Mouse (Mus musculus) heart, embryonic 12.5 days (tissue): Measurements from ENCODE around the gene Dock8. TPM values are rescaled to one million over a fixed set of nuclear protein-coding genes. Genes with fewer than 3 reads are reported as not detected.

Experiments
- ATAC-seq: fragments of 200-750 bp; cut with Nextera tagmentation; 2 replicates; pipeline ENCODE4 v1.8.0; 2017; ENCODE audit warnings: moderate TSS enrichment, moderate library complexity; ENCODE audit not compliant: insufficient number of reproducible peaks, low FRiP score
- H3K27ac ChIP-seq: fragments of 300-500 bp; sonication (generic); 2 replicates; pipeline ENCODE4 v1.5.1; 2016; ENCODE audit warnings: mild to moderate bottlenecking, moderate library complexity; ENCODE audit not compliant: poor library complexity, severe bottlenecking
- H3K27me3 ChIP-seq: fragments of 300-500 bp; sonication (generic); replicated peaks from 2 replicates; pipeline ENCODE4 v1.6.1; 2016; ENCODE audit warnings: mild to moderate bottlenecking, moderate library complexity
- H3K36me3 ChIP-seq: fragments of 300-500 bp; sonication (generic); 2 replicates; pipeline ENCODE4 v1.6.1; 2016; ENCODE audit warnings: mild to moderate bottlenecking, moderate library complexity
- H3K4me1 ChIP-seq: fragments of 300-500 bp; sonication (generic); replicated peaks from 2 replicates; pipeline ENCODE4 v1.6.1; 2016; ENCODE audit warnings: mild to moderate bottlenecking
- H3K4me2 ChIP-seq: fragments of 300-500 bp; sonication (generic); 2 replicates; pipeline ENCODE4 v1.6.1; 2016; ENCODE audit warnings: mild to moderate bottlenecking, moderate library complexity
- H3K4me3 ChIP-seq: fragments of 300-500 bp; sonication (generic); 2 replicates; pipeline ENCODE4 v1.5.1; 2016; ENCODE audit warnings: mild to moderate bottlenecking
- H3K9ac ChIP-seq: fragments of 300-500 bp; sonication (generic); 2 replicates; pipeline ENCODE4 v1.6.1; 2016; ENCODE audit warnings: mild to moderate bottlenecking, moderate library complexity
- H3K9me3 ChIP-seq: fragments of 300-500 bp; sonication (generic); replicated peaks from 2 replicates; pipeline ENCODE4 v1.6.1; 2016; ENCODE audit warnings: mild to moderate bottlenecking, moderate library complexity
- WGBS: fragments of 180-500 bp; shearing (Covaris S2); methylation state at CpG from one replicate; pipeline ENCODE4 v1.1.7; 2016; 5-methylcytosine and 5-hydroxymethylcytosine counted together
- polyA plus RNA-seq: library from polyadenylated mRNA; unstranded; fragments of >200 nt; fragmentation: Nextera tagmentation; extraction: Ambion mirVana; gene quantifications from 2 replicates; pipeline ENCODE4 v1.2.1, GENCODE M21; 2016

The Dock8 gene
- polyA plus RNA-seq, 1 experiment from 2014 or later = 3.2 TPM

- no peak overlapping the region for H3K4me3 ChIP-seq
- H3K4me2 ChIP-seq = no peak overlapping the region
- no peak overlapping the region for H3K9ac ChIP-seq
- no peaks in the 10 kb centered on the region for H3K9me3 ChIP-seq
- H3K36me3 ChIP-seq = no peaks in the 10 kb centered on the region
- H3K4me1 ChIP-seq = peaks cover 22% of the 10 kb centered on the region
- no peak for ATAC-seq
- H3K27ac ChIP-seq = no peak overlapping the region
- H3K27me3 ChIP-seq = no peaks in the 10 kb centered on the region
- WGBS = 34% methylated on average over 3 of the region's 3 CpGs
Observed at GRCm38 (mm10) chr19:25095135-25095534, 95.8 kb downstream of the Dock8 start.

GRCm38 (mm10) chr19:25096316-25096715, 97.0 kb downstream of the Dock8 start:
- no peak for ATAC-seq
- Histone ChIP-seq H3K4me1 (peaks cover 22% of the 10 kb centered on the region), H3K4me2 (no peak overlapping the region), H3K9ac (no peak overlapping the region), H3K27me3 (no peaks in the 10 kb centered on the region), H3K4me3 (no peak overlapping the region), H3K9me3 (no peaks in the 10 kb centered on the region), H3K36me3 (no peaks in the 10 kb centered on the region), H3K27ac (no peak overlapping the region)
- WGBS = 66% methylated on average over 9 of the region's 9 CpGs

- Histone ChIP-seq H3K4me1 (peaks cover 22% of the 10 kb centered on the region), H3K4me3 (no peak overlapping the region), H3K27me3 (no peaks in the 10 kb centered on the region), H3K27ac (no peak overlapping the region), H3K4me2 (0 out of 2 replicates have a peak overlapping the region, but pooled peaks have one; percentile 8), H3K36me3 (no peaks in the 10 kb centered on the region), H3K9me3 (no peaks in the 10 kb centered on the region), H3K9ac (no peak overlapping the region)
- ATAC-seq = no peak
- 27% methylated on average over 4 of the region's 4 CpGs for WGBS
Observed at GRCm38 (mm10) chr19:25096986-25097385, 97.7 kb downstream of the Dock8 start.

- ATAC-seq = no peak
- H3K27me3 ChIP-seq = no peaks in the 10 kb centered on the region
- H3K36me3 ChIP-seq = no peaks in the 10 kb centered on the region
- no peaks in the 10 kb centered on the region for H3K9me3 ChIP-seq
- H3K9ac ChIP-seq = no peak overlapping the region
- H3K27ac ChIP-seq = no peak overlapping the region
- no peak overlapping the region for H3K4me2 ChIP-seq
- no peak overlapping the region for H3K4me3 ChIP-seq
- WGBS = 61% methylated on average over 7 of the region's 7 CpGs
- peaks cover 22% of the 10 kb centered on the region for H3K4me1 ChIP-seq
Observed at GRCm38 (mm10) chr19:25097506-25097905, 98.2 kb downstream of the Dock8 start.

GRCm38 (mm10) chr19:25097951-25098350, 98.6 kb downstream of the Dock8 start:
- peaks cover 22% of the 10 kb centered on the region for H3K4me1 ChIP-seq

GRCm38 (mm10) chr19:25098941-25099340, 99.6 kb downstream of the Dock8 start:
- Histone ChIP-seq H3K4me3 (no peak overlapping the region), H3K9ac (no peak overlapping the region), H3K36me3 (no peaks in the 10 kb centered on the region), H3K4me1 (peaks cover 22% of the 10 kb centered on the region), H3K9me3 (no peaks in the 10 kb centered on the region), H3K27ac (no peak overlapping the region), H3K27me3 (no peaks in the 10 kb centered on the region), H3K4me2 (no peak overlapping the region)
- no peak for ATAC-seq
- WGBS = 75% methylated on average over 4 of the region's 4 CpGs

More at GRCm38 (mm10) chr19:25097951-25098350, 98.6 kb downstream of the Dock8 start:
- Histone ChIP-seq H3K36me3 (no peaks in the 10 kb centered on the region), H3K4me2 (no peak overlapping the region), H3K9me3 (no peaks in the 10 kb centered on the region), H3K27ac (no peak overlapping the region), H3K9ac (no peak overlapping the region), H3K4me3 (no peak overlapping the region), H3K27me3 (no peaks in the 10 kb centered on the region)
- 76% methylated on average over 3 of the region's 3 CpGs for WGBS
- ATAC-seq = no peak

GRCm38 (mm10) chr19:25105682-25106081, 106.3 kb downstream of the Dock8 start:
- H3K27ac ChIP-seq = no peak overlapping the region
- WGBS = 52% methylated on average over 9 of the region's 9 CpGs
- no peak for ATAC-seq

GRCm38 (mm10) chr19:25106315-25106714, 107.0 kb downstream of the Dock8 start:
- H3K36me3 ChIP-seq = no peaks in the 10 kb centered on the region
- no peak for ATAC-seq
- no peaks in the 10 kb centered on the region for H3K27me3 ChIP-seq
- H3K27ac ChIP-seq = no peak overlapping the region
- H3K9me3 ChIP-seq = no peaks in the 10 kb centered on the region
- no peak overlapping the region for H3K4me2 ChIP-seq
- peaks cover 3% of the 10 kb centered on the region; the same call in 1 of the 2 replicates for H3K4me1 ChIP-seq
- H3K4me3 ChIP-seq = no peak overlapping the region
- H3K9ac ChIP-seq = no peak overlapping the region
- 82% methylated on average over 8 of the region's 8 CpGs for WGBS

More at GRCm38 (mm10) chr19:25105682-25106081, 106.3 kb downstream of the Dock8 start:
- Histone ChIP-seq H3K36me3 (no peaks in the 10 kb centered on the region), H3K4me1 (peaks cover 3% of the 10 kb centered on the region; the same call in 1 of the 2 replicates), H3K4me3 (no peak overlapping the region), H3K9ac (no peak overlapping the region), H3K4me2 (no peak overlapping the region), H3K27me3 (no peaks in the 10 kb centered on the region), H3K9me3 (no peaks in the 10 kb centered on the region)

- Histone ChIP-seq H3K4me3 (no peak overlapping the region), H3K9ac (no peak overlapping the region), H3K4me1 (peaks cover 11% of the 10 kb centered on the region), H3K36me3 (no peaks in the 10 kb centered on the region), H3K9me3 (no peaks in the 10 kb centered on the region), H3K27ac (no peak overlapping the region), H3K27me3 (no peaks in the 10 kb centered on the region), H3K4me2 (no peak overlapping the region)
- no peak for ATAC-seq
- WGBS = 38% methylated on average over 4 of the region's 4 CpGs
Observed at GRCm38 (mm10) chr19:25107417-25107816, 108.1 kb downstream of the Dock8 start.

- H3K4me1 ChIP-seq = peaks cover 11% of the 10 kb centered on the region
- peak overlapping the region; percentile 12; the same call in 1 of the 2 replicates for H3K27ac ChIP-seq
- WGBS = 53% methylated on average over 18 of the region's 18 CpGs
- H3K36me3 ChIP-seq = no peaks in the 10 kb centered on the region
- peak overlapping the region; percentile 18; the same call in 1 of the 2 replicates for H3K9ac ChIP-seq
- no peak overlapping the region for H3K4me3 ChIP-seq
- no peaks in the 10 kb centered on the region for H3K9me3 ChIP-seq
- H3K27me3 ChIP-seq = no peaks in the 10 kb centered on the region
- H3K4me2 ChIP-seq = peak overlapping the region; percentile 43
- peak; percentile 59 for ATAC-seq
Observed at GRCm38 (mm10) chr19:25111591-25112233, 112.4 kb downstream of the Dock8 start.

GRCm38 (mm10) chr19:25116981-25117380, 117.6 kb downstream of the Dock8 start:
- Histone ChIP-seq H3K36me3 (no peaks in the 10 kb centered on the region), H3K9me3 (no peaks in the 10 kb centered on the region), H3K4me3 (no peak overlapping the region), H3K27me3 (no peaks in the 10 kb centered on the region), H3K4me2 (no peak overlapping the region), H3K27ac (no peak overlapping the region), H3K9ac (no peak overlapping the region), H3K4me1 (peaks cover 7% of the 10 kb centered on the region)
- WGBS = 70% methylated on average over 2 of the region's 2 CpGs
- no peak for ATAC-seq

GRCm38 (mm10) chr19:25122417-25122816, 123.1 kb downstream of the Dock8 start:
- H3K4me1 ChIP-seq = peaks cover 17% of the 10 kb centered on the region
- no peaks in the 10 kb centered on the region for H3K9me3 ChIP-seq
- H3K27me3 ChIP-seq = no peaks in the 10 kb centered on the region; the same call in 1 of the 2 replicates
- H3K36me3 ChIP-seq = no peaks in the 10 kb centered on the region
- H3K4me3 ChIP-seq = no peak overlapping the region
- H3K9ac ChIP-seq = no peak overlapping the region
- WGBS = 24% methylated on average over 8 of the region's 8 CpGs
- no peak for ATAC-seq
- H3K27ac ChIP-seq = no peak overlapping the region
- peak overlapping the region; percentile 42 for H3K4me2 ChIP-seq
